Mouse (Mus musculus) embryonic stem cell, embryonic (primary cell): ENCODE data around the gene Cnppd1.

Source experiments
- CTCF ChIA-PET, 4 experiments: fragments of 300-600 bp in 2 of 4; fragments of 350-600 bp in 2 of 4; sonication (Branson Sonifier 250); formaldehyde crosslinking; loops; one replicate each; lab custom pipeline; 2022; ENCODE audit warnings: inconsistent platforms in 2 of 4; lab: Charles Lee
- POLR2A ChIA-PET, 4 experiments: fragments of 300-600 bp in 2 of 4; fragments of 350-600 bp in 2 of 4; sonication (Branson Sonifier 250); formaldehyde crosslinking; loops; one replicate each; lab custom pipeline; 2022; ENCODE audit warnings: antibody characterized with exemption in 4 of 4, inconsistent platforms in 1 of 4; lab: Charles Lee

Cnppd1 gene

DNA sequence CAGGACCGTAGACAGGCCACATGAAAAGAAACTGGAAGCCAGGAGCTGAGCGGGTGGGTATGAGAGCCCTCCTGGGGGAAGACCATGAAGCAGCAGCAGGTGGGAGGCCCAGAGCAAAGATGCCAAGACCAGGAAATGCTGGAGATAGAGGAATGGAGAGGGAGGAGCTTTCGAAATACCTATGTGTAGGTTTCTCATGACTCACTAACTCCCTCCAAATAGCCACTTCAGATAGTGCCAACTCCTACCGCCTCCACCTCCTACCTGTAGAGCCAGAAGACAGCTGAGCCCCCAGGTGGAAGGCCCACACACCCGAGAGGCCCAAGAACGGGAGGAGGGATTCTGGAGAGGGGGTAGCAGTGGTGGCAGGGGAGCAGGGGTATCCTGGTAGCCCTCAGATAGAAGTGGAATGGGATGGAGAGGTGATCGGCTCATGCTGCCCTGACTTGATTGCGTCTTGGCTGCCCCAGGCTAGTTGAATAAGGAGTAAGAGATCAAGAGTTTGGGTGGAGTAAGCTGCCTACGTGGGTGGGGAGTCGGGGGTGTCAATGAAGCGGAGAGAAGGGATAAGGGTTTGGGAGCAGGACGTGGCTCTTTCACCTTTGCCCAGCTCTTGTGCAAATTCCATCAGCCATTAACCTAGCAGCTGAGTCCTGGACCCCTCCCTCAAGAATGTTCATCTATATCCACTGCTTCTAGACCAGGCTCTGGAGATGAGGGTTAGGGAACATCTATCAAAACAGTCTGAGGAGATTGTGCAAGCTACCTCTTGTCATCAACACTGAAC is 8.9 kb downstream of the Cnppd1 start, which contains the start of gene Slc23a3:
Gene Slc23a3 (minus strand): TSS at position 470 of the 787 bp plus-strand sequence.
- CTCF ChIA-PET = interaction anchor here in 3 of 4 experiments (0.5 to 1.2 kb wide), 3 partner anchors 117 to 121 kb away, joined by 3 to 6 read pairs (median 3); no protein-coding TSS in a partner anchor
- POLR2A ChIA-PET = interaction anchor here in 2 of 4 experiments (0.7 to 1.2 kb wide), 2 partner anchors 112 to 118 kb away, joined by 3 to 5 read pairs; no protein-coding TSS in a partner anchor

DNA sequence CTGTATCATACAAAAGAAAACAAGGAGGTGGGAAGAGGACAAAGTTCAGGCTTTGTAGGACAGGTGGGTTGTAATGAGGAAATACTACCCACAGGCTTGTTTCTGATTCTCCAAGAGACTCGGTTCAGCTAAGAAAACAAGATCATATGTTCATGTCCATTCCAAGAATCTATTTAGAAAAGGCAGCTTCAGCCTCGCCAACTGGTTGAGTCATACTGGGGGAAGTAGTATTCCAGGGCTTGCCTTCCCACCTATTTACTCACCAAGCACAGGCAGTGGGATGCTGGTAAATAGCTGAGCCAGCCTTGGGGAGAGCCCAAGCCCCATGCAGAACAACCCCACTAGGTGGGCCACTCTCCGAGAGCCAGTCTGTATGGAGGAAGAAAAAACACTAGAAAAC is 13.9 kb downstream of the Cnppd1 start:
- ChIA-PET CTCF (interaction anchor here in 2 of 4 experiments (1.0 to 1.3 kb wide), 3 partner anchors 112 to 128 kb away, joined by 3 to 4 read pairs (median 3); no protein-coding TSS in a partner anchor), POLR2A (interaction anchor here in 1 of 4 experiments (0.5 to 2.0 kb wide), 2 partner anchors 188 to 307 kb away, joined by 3 to 5 read pairs; partner anchors contain the start of genes Dnpep and Gmppa)

DNA sequence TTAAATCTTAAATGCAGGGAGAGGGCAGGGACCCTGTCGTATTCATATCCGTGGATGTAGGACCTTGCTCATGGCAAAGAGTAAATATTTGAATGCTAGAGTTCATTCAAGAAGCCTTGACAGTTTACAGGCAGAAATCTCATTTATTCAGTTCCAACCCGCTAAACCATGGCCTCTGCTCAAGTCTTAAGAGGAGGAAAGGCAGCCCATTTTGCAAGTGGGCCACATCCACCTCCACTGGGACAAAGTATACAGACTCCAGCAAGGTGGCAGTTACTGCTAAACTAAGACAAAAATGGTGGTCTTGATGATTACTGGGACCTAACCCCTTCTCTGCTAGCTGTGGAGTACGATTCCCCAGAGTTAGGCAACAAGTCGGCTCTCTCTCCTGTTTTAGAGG is 17.1 kb downstream of the Cnppd1 start:
- CTCF ChIA-PET = no interaction called here
- POLR2A ChIA-PET = interaction anchor here in 1 of 4 experiments (1.2 to 1.5 kb wide), 2 partner anchors 13 to 16 kb away, joined by 3 read pairs; no protein-coding TSS in a partner anchor

DNA sequence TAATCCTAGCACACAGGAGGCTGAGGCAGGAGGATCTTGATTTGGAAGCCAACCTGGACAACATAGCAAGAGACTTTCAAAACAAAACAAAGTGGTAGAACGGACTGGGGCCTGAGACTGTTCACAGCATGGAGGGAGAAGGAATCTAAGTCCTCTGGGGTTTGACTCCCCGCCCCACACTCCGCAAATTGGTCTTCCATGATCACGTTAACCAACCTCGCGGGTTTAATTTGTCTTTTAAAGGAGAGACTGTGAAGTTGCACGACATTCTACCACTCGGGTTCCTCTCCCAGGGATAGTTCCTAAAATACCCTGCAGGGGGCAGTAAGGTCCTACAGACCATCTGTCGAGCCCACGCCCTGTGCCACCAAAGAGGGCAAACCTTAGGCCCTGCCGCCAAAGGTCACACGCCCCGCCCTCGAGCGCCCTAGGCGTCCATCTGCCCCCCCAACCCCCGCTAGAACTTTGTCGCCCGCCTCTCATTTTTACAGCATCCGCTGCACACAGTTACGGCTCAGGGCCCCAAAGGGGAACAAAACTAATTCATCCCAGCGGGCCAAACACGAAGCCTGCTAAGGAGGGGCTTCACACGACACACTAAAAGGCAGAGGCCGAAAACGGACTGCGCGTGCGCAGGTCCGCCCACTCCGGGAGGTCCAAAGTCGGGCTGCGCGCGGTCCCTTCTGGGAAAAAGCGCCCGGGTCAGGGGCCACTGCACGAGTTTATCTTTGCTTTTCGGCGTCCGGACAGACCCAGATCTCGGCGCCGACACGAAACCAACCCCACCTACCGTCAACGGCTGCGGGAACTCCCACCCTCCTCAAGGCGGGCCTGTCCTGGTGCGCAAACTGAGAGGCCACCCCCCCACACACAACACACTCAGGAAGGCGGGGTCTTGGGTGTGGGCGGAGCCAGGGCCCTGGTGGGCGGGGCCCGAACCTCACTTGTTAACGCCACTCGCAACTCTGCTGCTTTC is 17.9 kb downstream of the Cnppd1 start, which contains the start of gene Nhej1:
Gene Nhej1 (minus strand): TSS at position 855 of the 976 bp plus-strand sequence.
- CTCF ChIA-PET = interaction anchor here in 1 of 4 experiments (1.1 to 1.2 kb wide), 2 partner anchors 127 to 223 kb away, joined by 3 to 6 read pairs; no protein-coding TSS in a partner anchor
- POLR2A ChIA-PET = interaction anchor here in 2 of 4 experiments (0.6 to 1.0 kb wide), 2 partner anchors 120 to 127 kb away, joined by 3 read pairs; no protein-coding TSS in a partner anchor

DNA sequence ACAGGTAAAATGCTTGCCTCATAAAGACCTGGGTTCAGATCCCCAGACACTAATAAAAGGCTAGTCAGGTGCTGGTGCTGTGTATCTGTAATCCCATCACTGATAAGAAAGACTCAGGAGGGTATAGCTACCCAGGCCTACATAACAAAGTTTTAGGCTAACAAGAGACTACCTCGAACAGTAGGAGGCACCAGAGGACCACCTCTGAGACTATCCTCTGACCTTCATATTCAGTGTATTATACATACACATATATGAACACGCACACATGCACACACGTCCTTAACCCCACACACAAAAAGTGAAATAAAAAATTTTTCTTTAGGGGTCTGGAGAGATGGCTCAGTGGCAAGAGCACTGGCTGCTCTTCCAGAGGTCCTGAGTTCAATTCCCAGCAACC is 20.3 kb downstream of the Cnppd1 start:
- POLR2A ChIA-PET = no interaction called here

More for the DNA sequence above, 20.3 kb downstream of the Cnppd1 start:
- CTCF ChIA-PET = interaction anchor here in 2 of 4 experiments (0.6 to 1.2 kb wide), 9 partner anchors 67 to 342 kb away, joined by 3 to 7 read pairs (median 3); no protein-coding TSS in a partner anchor
